Mouse (Mus musculus): ENCODE results near the gene 1190005I06Rik.

The 1190005I06Rik gene

DNA sequence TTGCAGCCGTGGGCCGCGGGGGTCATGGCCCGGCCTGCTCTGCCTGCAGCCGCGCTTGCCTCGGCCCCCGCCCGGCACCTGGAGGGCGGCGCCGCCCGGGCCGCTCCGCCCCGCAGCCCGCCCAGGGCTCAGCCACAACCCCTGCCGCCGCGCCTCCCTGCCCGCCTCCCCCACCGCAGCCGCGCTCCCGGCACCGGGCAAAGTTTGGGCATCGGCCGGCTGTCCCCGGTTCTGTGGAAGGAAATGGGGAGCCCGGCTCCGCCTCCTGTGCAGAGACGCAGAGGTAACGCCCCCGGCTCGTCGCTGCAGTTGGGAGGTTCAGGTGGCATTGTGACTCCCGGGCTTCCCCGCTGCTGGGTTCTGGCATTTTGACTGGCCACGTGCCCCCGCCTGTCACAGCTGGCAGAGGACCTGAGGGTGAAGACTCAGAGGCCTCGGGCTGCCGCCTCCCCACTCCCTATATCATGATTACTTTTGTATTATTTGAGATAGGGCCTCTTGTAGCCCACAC is 13.0 kb downstream of the 1190005I06Rik start:
- no peak for TF ChIP-seq GATA4 (IDR thresholded peaks at IDR 0.05; ENCODE audit: insufficient replicate concordance, low read length)

DNA sequence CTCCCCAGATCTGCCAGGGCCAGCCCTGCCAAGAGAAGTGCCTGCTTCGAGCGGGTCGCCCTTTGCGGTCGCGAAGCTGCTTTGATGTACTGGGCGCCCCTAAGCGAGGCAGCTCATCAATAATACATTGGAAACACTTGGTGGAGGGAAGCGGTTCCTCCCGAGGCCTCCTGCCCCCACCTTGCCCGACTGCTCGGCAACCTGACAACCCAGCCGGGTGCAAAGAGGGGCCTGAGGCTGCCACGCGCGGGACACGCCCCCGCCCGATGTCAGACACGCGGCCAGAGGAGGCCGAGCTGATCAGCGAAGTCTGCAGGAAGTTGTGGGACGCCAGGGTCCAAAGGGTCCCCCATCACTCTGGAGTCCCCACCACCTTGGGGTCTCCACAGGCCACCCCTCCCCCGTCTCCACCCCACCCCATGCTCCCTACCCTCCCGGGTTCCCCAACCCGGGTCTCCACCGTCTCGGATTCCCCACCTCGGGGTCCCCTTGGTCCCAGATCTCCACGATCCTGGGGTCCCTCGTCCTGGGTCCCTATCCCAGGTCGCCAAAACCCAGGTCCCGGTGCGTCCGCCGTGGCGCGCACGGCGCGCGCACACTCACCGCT is 13.7 kb downstream of the 1190005I06Rik start:
- no peak for TF ChIP-seq GATA4 (IDR thresholded peaks at IDR 0.05; ENCODE audit: insufficient replicate concordance, low read length)

DNA sequence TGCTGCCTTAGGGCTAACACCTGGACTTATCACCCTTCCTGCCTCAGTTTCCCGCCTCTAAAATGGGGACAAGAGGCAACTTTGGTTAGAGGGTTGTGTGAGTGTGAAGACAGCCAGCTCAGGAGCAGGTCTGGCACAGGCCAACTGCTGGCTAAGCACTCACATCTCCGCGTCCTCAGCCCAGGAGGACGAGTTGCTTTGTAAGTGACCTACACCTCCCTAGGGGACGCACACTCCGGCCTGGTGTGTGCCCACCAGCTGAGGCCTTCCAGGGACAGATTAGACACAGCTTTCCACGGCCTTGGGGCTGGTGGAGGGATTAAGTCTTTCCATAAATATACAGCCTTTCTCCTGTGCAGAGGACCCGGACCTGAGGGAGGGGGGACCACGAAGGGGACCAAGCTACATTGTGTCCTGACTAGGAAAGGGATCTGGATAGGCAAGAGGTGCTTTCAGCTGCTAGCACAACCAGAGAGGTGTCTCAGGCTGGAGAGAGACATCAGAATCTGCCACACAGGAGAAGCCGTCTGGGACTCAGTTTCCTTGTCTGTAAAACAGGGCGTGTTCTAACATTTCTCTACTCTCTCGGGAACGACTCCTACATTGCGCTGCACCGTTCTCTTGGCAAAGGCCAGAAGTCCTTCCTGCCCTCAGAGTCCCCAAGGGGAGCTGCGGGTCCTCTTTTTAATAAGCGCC is 14.3 kb downstream of the 1190005I06Rik start:
- no peak for TF ChIP-seq GATA4 (IDR thresholded peaks at IDR 0.05; ENCODE audit: insufficient replicate concordance, low read length)

DNA sequence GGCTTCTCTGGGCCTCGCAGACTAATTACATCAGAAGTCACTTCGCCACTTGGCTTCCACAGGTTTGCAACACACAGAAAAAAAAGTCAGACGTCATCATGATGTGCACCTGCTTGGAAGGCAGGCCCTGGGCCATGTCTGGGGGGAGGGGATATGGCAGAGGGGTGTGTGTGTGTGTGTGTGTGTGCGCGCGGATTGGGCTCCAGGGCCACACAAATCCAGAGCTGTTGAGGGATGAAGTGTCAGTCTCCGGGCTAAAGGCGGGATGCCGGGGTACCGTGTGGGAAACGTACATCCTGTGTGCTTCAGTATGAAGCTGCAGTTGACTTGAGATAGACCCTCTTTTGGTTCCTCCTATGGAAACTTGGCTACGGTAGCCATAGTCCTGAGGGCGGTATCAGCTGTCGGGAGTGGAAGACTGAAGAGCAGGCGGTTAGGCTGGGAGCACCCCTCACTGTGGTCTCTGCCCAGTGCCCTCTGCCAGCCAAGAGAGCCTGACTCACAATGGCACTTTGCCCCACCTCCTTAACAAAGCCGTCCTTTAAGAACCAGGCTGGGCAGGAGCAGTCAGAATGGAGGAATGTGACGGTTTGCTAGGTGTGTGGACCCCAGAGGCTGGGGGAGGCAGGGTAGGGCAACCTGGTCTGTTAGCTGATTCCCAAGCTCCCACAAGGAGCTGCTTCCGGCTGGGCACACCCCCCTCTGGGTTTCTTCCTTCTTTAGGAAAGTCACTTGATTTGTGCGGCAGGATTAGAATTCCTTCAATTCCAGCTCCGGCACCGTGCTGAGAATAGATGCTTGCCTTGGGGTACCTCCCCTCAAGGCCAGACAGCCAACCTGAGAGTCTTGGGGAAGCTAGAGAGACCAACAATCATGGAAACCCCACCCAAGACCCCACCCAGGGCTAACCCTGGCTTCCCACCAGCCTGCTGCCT is 15.7 kb downstream of the 1190005I06Rik start:
- TF ChIP-seq GATA4 (IDR thresholded peaks at IDR 0.05; ENCODE audit: insufficient replicate concordance, low read length): no peak

DNA sequence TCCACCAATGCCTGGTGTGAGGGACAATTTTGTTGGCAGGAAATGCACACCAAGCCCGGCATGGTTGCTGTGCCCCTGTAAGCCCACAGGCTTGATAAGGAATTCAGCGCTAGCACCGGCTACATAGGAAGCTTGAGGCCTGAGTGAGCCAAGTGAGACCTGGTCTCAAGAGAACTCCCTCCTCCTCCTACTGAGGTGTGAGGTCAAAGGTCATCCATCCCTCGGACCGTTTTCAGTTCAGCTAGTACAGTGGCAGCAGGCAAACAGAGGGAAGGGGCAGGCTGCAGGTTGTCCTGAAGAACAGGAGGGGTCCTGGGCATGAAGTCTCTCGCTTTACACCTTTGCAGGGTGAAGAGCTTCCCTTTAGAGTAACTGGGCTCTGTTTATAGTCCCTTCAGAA is 16.6 kb downstream of the 1190005I06Rik start:
- TF ChIP-seq GATA4 (IDR thresholded peaks at IDR 0.05; ENCODE audit: insufficient replicate concordance, low read length): no peak

DNA sequence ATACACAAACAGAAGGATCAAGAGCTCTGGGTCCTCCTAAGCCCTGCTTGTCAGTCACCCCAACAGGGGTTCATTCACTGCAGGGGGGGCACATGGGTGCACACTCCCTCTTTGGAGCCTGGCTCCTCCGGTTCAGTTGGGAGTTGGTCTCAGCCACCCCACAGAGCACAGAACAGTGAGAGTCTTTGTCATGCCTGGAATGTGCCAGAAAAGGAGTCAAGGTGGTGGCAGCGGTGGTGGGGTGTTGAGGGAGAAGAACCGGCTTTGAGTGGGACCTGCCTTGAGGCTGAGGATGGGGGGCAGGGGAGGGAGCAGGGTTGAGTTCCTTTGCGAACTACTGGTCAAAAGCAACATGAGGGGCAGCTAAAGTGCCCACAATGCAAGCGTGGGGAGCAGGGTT is 17.4 kb downstream of the 1190005I06Rik start:
- TF ChIP-seq GATA4 (IDR thresholded peaks at IDR 0.05; ENCODE audit: insufficient replicate concordance, low read length): no peak

DNA sequence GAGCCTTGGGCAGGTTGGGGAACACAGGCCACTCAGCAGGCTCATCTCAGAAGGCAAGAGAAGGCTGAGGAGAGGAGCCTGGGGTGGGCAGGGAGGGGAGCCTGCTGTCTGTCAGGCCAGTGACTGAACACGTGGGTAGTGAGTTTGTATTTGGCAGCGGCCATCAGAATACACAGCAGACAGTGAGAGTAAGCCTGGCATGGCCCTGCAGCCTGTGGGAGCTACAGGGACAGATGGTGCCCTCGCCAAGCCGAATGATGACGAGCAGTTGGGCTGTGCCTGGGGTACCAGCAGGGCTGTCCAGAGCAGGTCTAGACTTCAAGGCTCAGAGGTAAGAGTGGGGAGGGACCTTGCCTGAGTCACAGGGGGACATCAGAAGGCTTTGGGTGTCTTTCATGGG is 20.1 kb downstream of the 1190005I06Rik start:
- no peak for TF ChIP-seq GATA4 (IDR thresholded peaks at IDR 0.05; ENCODE audit: insufficient replicate concordance, low read length)

DNA sequence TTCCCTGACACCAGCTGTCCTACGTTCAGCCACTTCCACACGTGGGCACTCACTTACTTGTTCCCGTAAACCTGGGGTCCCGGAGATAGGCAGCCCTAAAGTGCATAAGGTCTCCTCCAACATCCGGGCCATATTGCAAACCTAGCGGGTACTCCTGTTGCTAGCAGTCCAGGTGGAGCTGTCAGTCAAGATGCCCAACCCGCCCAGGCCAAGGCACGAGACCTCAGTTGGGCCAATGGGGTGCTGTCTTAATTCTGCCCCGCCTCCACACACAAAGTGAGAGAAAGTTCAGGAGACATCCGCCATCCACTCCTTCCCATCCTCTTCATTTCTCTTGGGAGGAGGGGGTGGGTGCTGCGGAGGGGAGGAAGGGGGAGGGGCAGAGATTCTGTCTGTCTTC is 21.0 kb downstream of the 1190005I06Rik start:
- no peak for TF ChIP-seq GATA4 (IDR thresholded peaks at IDR 0.05; ENCODE audit: insufficient replicate concordance, low read length)

DNA sequence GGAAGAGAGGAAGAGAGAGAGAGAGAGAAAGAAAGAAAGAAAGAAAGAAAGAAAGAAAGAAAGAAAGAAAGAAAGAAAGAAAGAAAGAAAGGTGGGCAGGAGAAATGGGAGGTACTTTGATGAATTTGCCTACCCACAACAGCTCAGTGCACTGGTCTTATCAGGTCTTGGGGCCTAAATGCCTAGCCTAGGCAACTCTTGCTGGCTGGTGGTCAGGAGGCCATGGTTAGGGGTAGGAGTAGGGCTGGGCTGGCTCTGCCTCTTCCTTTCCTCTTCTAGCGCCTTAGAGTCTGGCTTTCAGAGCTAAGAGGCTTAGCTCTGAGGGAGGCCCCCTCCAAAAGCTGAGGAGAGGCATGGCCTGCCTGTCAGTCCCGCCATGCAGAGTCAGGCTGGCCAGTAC is 23.8 kb downstream of the 1190005I06Rik start:
- TF ChIP-seq GATA4 (IDR thresholded peaks at IDR 0.05; ENCODE audit: insufficient replicate concordance, low read length): no peak

DNA sequence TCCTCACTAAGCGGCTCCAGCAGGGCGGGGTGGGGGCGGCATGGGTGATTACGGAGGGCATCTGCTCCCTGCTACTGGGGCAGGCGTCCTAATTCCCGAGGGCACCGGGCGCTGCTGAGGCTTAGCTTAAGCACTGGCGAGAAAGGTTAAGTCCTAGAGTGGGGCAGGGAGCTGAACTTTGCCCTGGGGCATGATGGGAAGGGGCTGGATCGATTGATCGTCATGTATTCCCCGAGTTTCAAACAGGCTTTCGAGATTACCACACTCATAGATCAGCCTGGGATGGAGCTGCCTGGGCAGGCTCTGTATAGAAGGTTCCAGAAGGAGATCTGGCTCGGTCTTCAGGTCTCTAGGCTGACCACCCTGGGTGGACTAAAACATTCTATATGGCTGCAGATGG is 25.3 kb downstream of the 1190005I06Rik start:
- TF ChIP-seq GATA4 (IDR thresholded peaks at IDR 0.05; ENCODE audit: insufficient replicate concordance, low read length): no peak

DNA sequence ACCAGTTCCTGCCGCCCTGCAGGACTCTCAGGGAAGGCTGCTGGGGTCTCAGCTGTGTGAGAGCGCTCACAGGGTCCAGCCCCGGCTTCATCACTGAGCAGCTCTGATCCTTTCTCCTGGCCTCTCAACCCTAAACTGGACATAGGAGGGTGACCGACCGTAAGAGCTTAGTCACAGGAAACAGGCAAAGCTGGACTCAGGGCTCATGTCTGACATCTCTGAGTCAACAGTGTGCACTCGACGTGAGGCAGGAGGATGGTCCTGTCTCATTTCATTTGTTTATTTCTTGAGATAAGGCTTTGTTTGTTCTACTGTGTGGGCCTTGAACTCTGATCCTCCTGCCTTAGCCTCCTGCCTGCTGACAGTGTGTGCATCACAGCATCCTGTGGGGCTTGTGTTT is 27.0 kb downstream of the 1190005I06Rik start:
- TF ChIP-seq GATA4 (IDR thresholded peaks at IDR 0.05; ENCODE audit: insufficient replicate concordance, low read length): no peak

DNA sequence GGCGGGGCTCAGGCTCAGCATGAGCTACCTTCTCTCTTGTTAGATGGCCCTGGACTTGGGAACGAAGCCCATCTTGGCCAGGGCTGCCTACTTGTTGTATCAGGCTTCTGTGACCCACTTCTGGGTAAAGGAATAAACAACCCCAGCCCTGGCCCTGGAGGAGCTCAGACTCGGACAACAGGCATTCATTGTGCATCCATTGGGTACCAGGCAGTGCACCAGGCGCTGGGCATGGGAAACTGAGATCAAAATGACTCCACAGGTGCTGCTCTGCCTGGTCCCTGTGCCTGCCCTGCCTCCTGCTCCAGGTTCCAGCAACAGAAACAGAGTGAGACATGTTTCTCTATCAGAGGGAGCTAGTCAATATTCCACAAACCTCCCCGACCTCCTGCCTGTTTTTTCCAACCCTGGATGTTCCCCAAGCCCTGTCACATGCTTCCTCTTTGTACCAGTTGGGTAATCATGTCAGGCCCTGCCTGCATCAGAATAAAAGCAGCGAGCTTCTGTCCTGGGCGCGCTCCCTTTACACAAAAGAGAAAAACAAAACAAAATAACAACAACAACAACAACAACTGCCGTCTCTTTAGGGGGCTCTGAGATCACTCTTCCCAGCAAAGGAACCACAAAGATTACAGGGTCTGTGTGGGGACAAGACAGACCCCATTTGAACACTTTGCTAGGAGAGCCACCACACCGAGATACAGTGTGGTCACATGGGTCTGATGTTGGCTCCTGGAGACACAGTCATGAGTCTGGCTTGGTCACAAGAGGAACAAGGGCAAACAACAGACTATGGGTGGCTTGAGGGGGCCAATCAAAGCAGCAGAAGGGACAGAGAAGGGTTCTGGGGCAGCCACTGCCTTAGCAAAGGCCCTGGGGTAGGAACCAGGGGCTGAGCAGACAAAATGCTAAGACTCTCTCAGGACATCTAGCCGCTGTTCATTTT is 27.9 kb downstream of the 1190005I06Rik start:
- TF ChIP-seq GATA4 (IDR thresholded peaks at IDR 0.05; ENCODE audit: insufficient replicate concordance, low read length): no peak

DNA sequence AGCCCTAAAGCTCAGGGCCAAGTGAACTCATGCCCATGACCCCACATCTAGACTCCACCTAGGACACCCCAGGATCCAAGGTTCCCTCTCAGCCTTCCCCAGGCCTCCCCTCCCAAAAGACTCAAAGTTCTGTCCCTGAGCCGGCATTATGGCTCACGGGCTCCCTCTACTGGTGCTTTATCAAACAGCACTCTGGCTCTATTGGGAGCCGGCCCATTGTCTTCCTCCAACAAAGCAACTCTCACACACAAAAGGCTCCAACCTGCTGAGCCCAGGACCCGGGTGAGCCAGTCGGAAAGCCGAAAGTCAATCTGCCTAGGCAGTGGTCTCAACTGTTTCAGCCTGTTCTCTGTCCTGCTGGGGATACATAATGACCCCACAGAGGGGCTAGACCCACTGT is 29.3 kb downstream of the 1190005I06Rik start:
- TF ChIP-seq GATA4 (IDR thresholded peaks at IDR 0.05; ENCODE audit: insufficient replicate concordance, low read length): no peak
